Mouse (Mus musculus) stomach, postnatal 0 days (tissue): ENCODE measurements around the gene Wbp2nl. TPM values are rescaled to one million over a fixed set of nuclear protein-coding genes. Genes with fewer than 3 reads are reported as not detected.
A peak's percentile ranks its signal among the peaks of the same experiment; 100 is the strongest.

ENCODE experiments used
- ATAC-seq: fragments of 200-750 bp; cut with Nextera tagmentation; 2 replicates; pipeline ENCODE4 v1.8.0; 2017; ENCODE audit not compliant: low FRiP score, low TSS enrichment
- DNase-seq: peaks from one replicate; pipeline ENCODE4 v3.0.0-alpha.2; 2016; ENCODE audit warnings: low spot score
- H3K27ac ChIP-seq: fragments of 300-500 bp; sonication (generic); replicated peaks from 2 replicates; pipeline ENCODE4 v1.5.1; 2014; ENCODE audit warnings: mild to moderate bottlenecking, control low read depth
- H3K27me3 ChIP-seq: fragments of 300-500 bp; sonication (generic); 2 replicates; pipeline ENCODE4 v1.6.1; 2014; ENCODE audit warnings: low read length; ENCODE audit not compliant: control insufficient read depth, insufficient read depth
- H3K36me3 ChIP-seq: fragments of 300-500 bp; sonication (generic); 2 replicates; pipeline ENCODE4 v1.6.1; 2014; ENCODE audit warnings: low read length, mixed read lengths; ENCODE audit not compliant: control insufficient read depth, insufficient read depth
- H3K4me1 ChIP-seq: fragments of 300-500 bp; sonication (generic); replicated peaks from 2 replicates; pipeline ENCODE4 v1.6.1; 2014; ENCODE audit warnings: antibody characterized with exemption; ENCODE audit not compliant: control insufficient read depth, insufficient read depth
- H3K4me2 ChIP-seq: fragments of 300-500 bp; sonication (generic); replicated peaks from 2 replicates; pipeline ENCODE4 v1.6.1; 2014; ENCODE audit warnings: low read depth, mild to moderate bottlenecking, control low read depth, moderate library complexity
- H3K4me3 ChIP-seq: fragments of 300-500 bp; sonication (generic); 2 replicates; pipeline ENCODE4 v1.5.1; 2014; ENCODE audit warnings: low read depth, low read length, control low read depth
- H3K9ac ChIP-seq: fragments of 300-500 bp; sonication (generic); 2 replicates; pipeline ENCODE4 v1.6.1; 2014; ENCODE audit warnings: mild to moderate bottlenecking, low read length, control low read depth, mixed read lengths
- H3K9me3 ChIP-seq: fragments of 300-500 bp; sonication (generic); 2 replicates; pipeline ENCODE4 v1.6.1; 2016; ENCODE audit warnings: low read length; ENCODE audit not compliant: control insufficient read depth
- CTCF ChIP-seq: IDR thresholded peaks from 2 replicates; pipeline ENCODE4 v1.5.1; 2016; ENCODE audit warnings: antibody characterized with exemption, low read depth, mild to moderate bottlenecking, moderate library complexity
- EP300 ChIP-seq: optimal IDR thresholded peaks from 2 replicates; pipeline ENCODE3; 2016; ENCODE audit warnings: antibody characterized with exemption
- WGBS: fragments of 180-500 bp; shearing (Covaris S2); extraction: QIAGEN DNeasy Blood & Tissue Kit; methylation state at CpG from one replicate; pipeline ENCODE4 v1.1.7; 2014; 5-methylcytosine and 5-hydroxymethylcytosine counted together
- polyA plus RNA-seq: library from polyadenylated mRNA; unstranded; fragments of >200 nt; fragmentation: Nextera tagmentation; extraction: Ambion mirVana; gene quantifications from 2 replicates; pipeline ENCODE4 v1.2.1, GENCODE M21; 2015

Gene Wbp2nl
- polyA plus RNA-seq, 1 experiment from 2014 or later, result 0.08 TPM

- no peak; the same call in 1 of the 2 replicates for ATAC-seq
Measured at GRCm38 (mm10) chr15:82266356-82266755, 32.4 kb upstream of the Wbp2nl start.

GRCm38 (mm10) chr15:82268185-82268584 lies 30.6 kb upstream of the Wbp2nl start:
- no peaks in the 10 kb centered on the region for H3K36me3 ChIP-seq
- H3K27me3 ChIP-seq, result no peaks in the 10 kb centered on the region
- H3K27ac ChIP-seq, result no peak overlapping the region
- no peak for DNase-seq
- ATAC-seq, result no peak
- no peaks in the 10 kb centered on the region for H3K4me1 ChIP-seq
- H3K4me2 ChIP-seq, result no peak overlapping the region
- H3K9ac ChIP-seq, result no peak overlapping the region
- H3K9me3 ChIP-seq, result no peaks in the 10 kb centered on the region
- TF ChIP-seq EP300 (no peak), CTCF (no peak)
- no peak overlapping the region for H3K4me3 ChIP-seq
- 36% methylated on average over 3 of the region's 3 CpGs for WGBS

More at GRCm38 (mm10) chr15:82266356-82266755, 32.4 kb upstream of the Wbp2nl start:
- no peak overlapping the region for H3K9ac ChIP-seq
- DNase-seq, result peak; percentile 63
- H3K4me2 ChIP-seq, result no peak overlapping the region
- H3K9me3 ChIP-seq, result no peaks in the 10 kb centered on the region
- 8% methylated on average over 6 of the region's 6 CpGs for WGBS
- no peaks in the 10 kb centered on the region for H3K27me3 ChIP-seq
- no peak overlapping the region for H3K4me3 ChIP-seq
- H3K27ac ChIP-seq, result no peak overlapping the region
- H3K36me3 ChIP-seq, result no peaks in the 10 kb centered on the region
- TF ChIP-seq CTCF (peak; percentile 91), EP300 (no peak)
- no peaks in the 10 kb centered on the region for H3K4me1 ChIP-seq

GRCm38 (mm10) chr15:82268783-82269182 lies 30.0 kb upstream of the Wbp2nl start:
- Histone ChIP-seq H3K4me2 (no peak overlapping the region), H3K4me1 (no peaks in the 10 kb centered on the region), H3K27me3 (no peaks in the 10 kb centered on the region), H3K4me3 (no peak overlapping the region), H3K9me3 (no peaks in the 10 kb centered on the region), H3K9ac (no peak overlapping the region), H3K27ac (no peak overlapping the region), H3K36me3 (no peaks in the 10 kb centered on the region)
- ATAC-seq (no peak), DNase-seq (no peak)
- no peak for TF ChIP-seq EP300
- TF ChIP-seq CTCF, result no peak
- 84% methylated on average over 9 of the region's 9 CpGs for WGBS

- peak; percentile 50 for ATAC-seq
- no peaks in the 10 kb centered on the region for H3K27me3 ChIP-seq
Measured at GRCm38 (mm10) chr15:82271201-82271600, 27.6 kb upstream of the Wbp2nl start.

GRCm38 (mm10) chr15:82272295-82272694 lies 26.5 kb upstream of the Wbp2nl start:
- ATAC-seq, result no peak
- no peaks in the 10 kb centered on the region for H3K27me3 ChIP-seq

More at GRCm38 (mm10) chr15:82271201-82271600, 27.6 kb upstream of the Wbp2nl start:
- 3% methylated on average over 5 of the region's 5 CpGs for WGBS
- Histone ChIP-seq H3K4me3 (no peak overlapping the region), H3K36me3 (no peaks in the 10 kb centered on the region), H3K9me3 (no peaks in the 10 kb centered on the region), H3K27ac (no peak overlapping the region), H3K9ac (no peak overlapping the region), H3K4me2 (no peak overlapping the region), H3K4me1 (no peaks in the 10 kb centered on the region; the same call in 1 of the 2 replicates)
- TF ChIP-seq EP300 (no peak), CTCF (peak; percentile 94)
- peak; percentile 87 for DNase-seq

GRCm38 (mm10) chr15:82274593-82274926 lies 24.2 kb upstream of the Wbp2nl start, which contains the start of gene Sept3:
Gene Sept3, plus strand, starts transcription at chr15:82274893.
- peak within 1 kb of the TSS; percentile 47 for H3K4me3 ChIP-seq
- peak within 1 kb of the TSS; percentile 82 for H3K4me2 ChIP-seq
- H3K9ac ChIP-seq, result peak within 1 kb of the TSS; percentile 52
- ATAC-seq (no peak), DNase-seq (no peak)
- no peak for TF ChIP-seq EP300
- TF ChIP-seq CTCF, result no peak
- no peak within 1 kb of the TSS for H3K27ac ChIP-seq
- 24% methylated on average over 6 of the region's 6 CpGs for WGBS
- no peaks in the 10 kb centered on the region; the same call in 1 of the 2 replicates for H3K4me1 ChIP-seq
- no peaks in the 10 kb centered on the region for H3K27me3 ChIP-seq
- H3K36me3 ChIP-seq, result no peaks in the 10 kb centered on the region
- H3K9me3 ChIP-seq, result no peaks in the 10 kb centered on the region

More at GRCm38 (mm10) chr15:82272295-82272694, 26.5 kb upstream of the Wbp2nl start:
- WGBS, result 84% methylated on average over 6 of the region's 6 CpGs
- TF ChIP-seq CTCF (no peak), EP300 (no peak)
- H3K9me3 ChIP-seq, result no peaks in the 10 kb centered on the region
- H3K4me1 ChIP-seq, result no peaks in the 10 kb centered on the region; the same call in 1 of the 2 replicates
- H3K4me2 ChIP-seq, result no peak overlapping the region
- H3K9ac ChIP-seq, result no peak overlapping the region
- no peaks in the 10 kb centered on the region for H3K36me3 ChIP-seq
- DNase-seq, result no peak
- no peak overlapping the region for H3K4me3 ChIP-seq
- no peak overlapping the region for H3K27ac ChIP-seq
